Mouse (Mus musculus): ENCODE data around the gene Ccdc107. TPM values are rescaled to one million over a fixed set of nuclear protein-coding genes. Genes with fewer than 3 reads are reported as not detected.

The Ccdc107 gene
- polyA plus RNA-seq, 1 experiment from 2014 or later = 73.6 TPM

DNA sequence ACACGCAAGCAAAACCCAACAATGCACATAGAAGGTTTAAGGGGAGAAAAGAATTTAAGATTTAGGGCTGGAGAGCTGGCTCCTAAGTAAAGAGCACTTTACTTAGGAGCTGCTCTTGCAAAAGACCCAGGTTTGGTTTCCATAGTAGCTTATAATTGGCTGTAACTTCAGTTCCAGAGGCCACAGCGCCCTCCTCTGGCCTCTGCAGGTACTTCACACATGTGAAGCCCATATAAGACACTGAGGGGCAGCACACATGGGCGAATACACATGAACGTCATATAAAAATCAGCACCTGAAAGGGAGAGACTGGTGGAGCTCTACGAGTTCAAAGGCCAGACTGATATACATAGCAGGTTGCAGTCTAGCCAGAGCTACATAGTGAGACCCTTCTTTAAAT lies 35.2 kb downstream of the Ccdc107 start:
- H3K9ac ChIP-seq (ENCODE audit: low read depth, low read length) = no peak overlapping the region
- WGBS (ENCODE audit: insufficient replicate concordance) = 66% methylated on average over 5 of the region's 5 CpGs
- no peak overlapping the region for H3K4me3 ChIP-seq (ENCODE audit: low read depth, low read length)
- no peak overlapping the region for H3K27ac ChIP-seq (ENCODE audit: low read depth, low read length)
- H3K9me3 ChIP-seq (replicated peaks; ENCODE audit: control insufficient read depth, low read length) = no peaks in the 10 kb centered on the region
- ATAC-seq (replicated peaks; ENCODE audit: insufficient number of reproducible peaks, low FRiP score, low TSS enrichment) = no peak
- no peak overlapping the region for H3K4me2 ChIP-seq
- H3K36me3 ChIP-seq (ENCODE audit: control insufficient read depth, insufficient read depth, low read length) = peaks cover 16% of the 10 kb centered on the region
- peaks cover 4% of the 10 kb centered on the region for H3K27me3 ChIP-seq (ENCODE audit: control insufficient read depth, insufficient read depth, low read length)
- peaks cover 16% of the 10 kb centered on the region for H3K4me1 ChIP-seq (ENCODE audit: control insufficient read depth, insufficient read depth, low read length)

DNA sequence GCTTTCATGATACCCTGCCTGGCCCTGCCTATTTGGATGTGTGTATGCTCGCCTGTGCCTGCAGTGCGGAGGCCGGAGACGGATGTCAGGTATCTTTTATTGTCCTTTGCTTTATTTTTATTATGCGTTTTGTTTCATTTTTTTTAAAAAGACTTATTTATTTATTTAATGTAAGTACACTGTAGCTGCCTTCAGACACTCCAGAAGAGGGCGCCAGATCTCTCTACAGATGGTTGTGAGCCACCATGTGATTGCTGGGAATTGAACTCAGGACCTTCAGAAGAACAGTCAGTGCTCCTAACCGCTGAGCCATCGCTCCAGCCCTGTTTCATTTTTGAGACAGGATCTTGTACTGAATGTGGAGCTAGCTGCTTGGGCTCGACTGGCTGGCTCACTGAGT lies 35.8 kb downstream of the Ccdc107 start:
- H3K4me1 ChIP-seq (ENCODE audit: control insufficient read depth, insufficient read depth, low read length) = peaks cover 16% of the 10 kb centered on the region
- peaks cover 22% of the 10 kb centered on the region for H3K36me3 ChIP-seq (ENCODE audit: control insufficient read depth, insufficient read depth, low read length)
- no peak overlapping the region for H3K27ac ChIP-seq (ENCODE audit: low read depth, low read length)
- H3K9ac ChIP-seq (ENCODE audit: low read depth, low read length) = no peak overlapping the region
- H3K27me3 ChIP-seq (ENCODE audit: control insufficient read depth, insufficient read depth, low read length) = peaks cover 4% of the 10 kb centered on the region; the same call in 1 of the 2 replicates
- ATAC-seq (replicated peaks; ENCODE audit: insufficient number of reproducible peaks, low FRiP score, low TSS enrichment) = no peak
- no peak overlapping the region for H3K4me3 ChIP-seq (ENCODE audit: low read depth, low read length)
- WGBS (ENCODE audit: insufficient replicate concordance) = 80% methylated on average over 9 of the region's 9 CpGs
- H3K9me3 ChIP-seq (replicated peaks; ENCODE audit: control insufficient read depth, low read length) = no peaks in the 10 kb centered on the region
- H3K4me2 ChIP-seq = no peak overlapping the region

DNA sequence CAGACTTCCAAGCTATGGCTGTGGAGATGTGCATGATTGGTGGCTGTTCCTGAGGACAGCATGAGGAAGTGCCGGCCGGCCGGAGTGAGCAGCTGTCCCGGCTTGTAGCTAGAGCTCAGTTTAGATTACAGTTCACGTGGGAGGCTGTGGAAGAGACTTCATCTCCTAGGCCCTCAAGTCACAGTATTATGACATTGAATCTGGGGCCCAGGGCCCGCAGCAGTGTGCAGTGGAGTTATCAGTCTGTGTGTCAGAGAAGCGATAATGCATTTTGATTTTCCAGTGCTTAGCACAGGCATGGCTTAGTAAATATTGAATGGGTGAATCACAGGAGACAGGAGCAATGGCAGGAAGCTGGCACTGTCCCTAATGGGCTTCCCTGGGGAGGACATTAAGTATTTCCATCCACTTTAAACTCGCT lies 37.4 kb downstream of the Ccdc107 start:
- 48% methylated on average over 8 of the region's 8 CpGs for WGBS (ENCODE audit: insufficient replicate concordance)

DNA sequence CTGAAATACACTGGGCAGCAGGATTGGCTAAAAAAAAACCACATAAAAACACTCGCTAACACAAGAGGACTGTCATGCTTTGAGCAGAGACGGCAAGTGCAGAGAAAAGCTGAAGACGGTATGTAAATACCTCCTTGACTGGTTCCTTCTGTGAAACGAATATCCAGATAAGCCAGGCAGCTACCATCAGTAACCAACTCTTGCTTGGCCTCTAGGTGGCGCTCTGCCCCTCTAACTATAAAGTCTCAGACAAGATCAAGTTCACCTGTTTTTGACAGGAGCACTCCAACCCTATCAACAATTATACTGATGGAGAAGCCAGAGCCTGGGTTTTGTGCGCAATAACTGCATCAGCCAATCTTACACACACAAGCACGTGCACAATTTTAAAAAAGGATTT lies 37.9 kb downstream of the Ccdc107 start:
- Histone ChIP-seq H3K9me3 (replicated peaks; ENCODE audit: control insufficient read depth, low read length) (no peaks in the 10 kb centered on the region), H3K27ac (ENCODE audit: low read depth, low read length) (no peak overlapping the region), H3K36me3 (ENCODE audit: control insufficient read depth, insufficient read depth, low read length) (peaks cover 34% of the 10 kb centered on the region), H3K9ac (ENCODE audit: low read depth, low read length) (no peak overlapping the region), H3K4me3 (ENCODE audit: low read depth, low read length) (no peak overlapping the region), H3K27me3 (ENCODE audit: control insufficient read depth, insufficient read depth, low read length) (no peaks in the 10 kb centered on the region; the same call in 1 of the 2 replicates), H3K4me2 (no peak overlapping the region), H3K4me1 (ENCODE audit: control insufficient read depth, insufficient read depth, low read length) (peaks cover 11% of the 10 kb centered on the region)
- no peak for ATAC-seq (replicated peaks; ENCODE audit: insufficient number of reproducible peaks, low FRiP score, low TSS enrichment)
- WGBS (ENCODE audit: insufficient replicate concordance) = 18% methylated on average over 7 of the region's 7 CpGs

More for the DNA sequence above, 37.4 kb downstream of the Ccdc107 start:
- Histone ChIP-seq H3K4me2 (no peak overlapping the region), H3K27ac (ENCODE audit: low read depth, low read length) (no peak overlapping the region), H3K36me3 (ENCODE audit: control insufficient read depth, insufficient read depth, low read length) (peaks cover 29% of the 10 kb centered on the region), H3K27me3 (ENCODE audit: control insufficient read depth, insufficient read depth, low read length) (no peaks in the 10 kb centered on the region; the same call in 1 of the 2 replicates), H3K9me3 (replicated peaks; ENCODE audit: control insufficient read depth, low read length) (no peaks in the 10 kb centered on the region), H3K4me3 (ENCODE audit: low read depth, low read length) (no peak overlapping the region), H3K4me1 (ENCODE audit: control insufficient read depth, insufficient read depth, low read length) (peaks cover 11% of the 10 kb centered on the region), H3K9ac (ENCODE audit: low read depth, low read length) (no peak overlapping the region)
- ATAC-seq (replicated peaks; ENCODE audit: insufficient number of reproducible peaks, low FRiP score, low TSS enrichment) = no peak

DNA sequence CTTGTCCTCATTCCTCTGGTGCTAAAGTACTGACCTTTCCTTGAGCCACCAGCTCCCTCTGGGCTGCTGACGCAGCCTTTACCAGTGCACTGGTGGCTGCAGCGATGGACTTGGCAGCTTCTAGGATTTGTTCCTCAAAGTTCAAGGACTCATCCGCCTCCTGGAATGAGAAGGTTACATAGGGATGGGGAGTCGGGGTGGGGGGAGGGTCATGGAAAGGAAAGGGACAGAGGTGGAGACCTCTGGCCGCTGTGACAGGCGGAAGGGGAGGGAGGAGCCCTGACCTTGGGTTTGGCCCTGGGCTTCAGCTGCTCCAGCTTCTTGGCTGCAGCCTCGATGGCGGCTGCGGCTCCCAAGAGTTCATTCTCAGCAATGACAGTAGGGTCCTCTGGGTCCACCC lies 40.6 kb downstream of the Ccdc107 start:
- Histone ChIP-seq H3K27ac (ENCODE audit: low read depth, low read length) (no peak overlapping the region), H3K36me3 (ENCODE audit: control insufficient read depth, insufficient read depth, low read length) (peaks cover 59% of the 10 kb centered on the region), H3K4me3 (ENCODE audit: low read depth, low read length) (no peak overlapping the region), H3K4me2 (no peak overlapping the region), H3K27me3 (ENCODE audit: control insufficient read depth, insufficient read depth, low read length) (no peaks in the 10 kb centered on the region), H3K9ac (ENCODE audit: low read depth, low read length) (no peak overlapping the region), H3K4me1 (ENCODE audit: control insufficient read depth, insufficient read depth, low read length) (peaks cover 11% of the 10 kb centered on the region), H3K9me3 (replicated peaks; ENCODE audit: control insufficient read depth, low read length) (no peaks in the 10 kb centered on the region)
- WGBS (ENCODE audit: insufficient replicate concordance) = 79% methylated on average over 9 of the region's 9 CpGs
- ATAC-seq (replicated peaks; ENCODE audit: insufficient number of reproducible peaks, low FRiP score, low TSS enrichment) = no peak

DNA sequence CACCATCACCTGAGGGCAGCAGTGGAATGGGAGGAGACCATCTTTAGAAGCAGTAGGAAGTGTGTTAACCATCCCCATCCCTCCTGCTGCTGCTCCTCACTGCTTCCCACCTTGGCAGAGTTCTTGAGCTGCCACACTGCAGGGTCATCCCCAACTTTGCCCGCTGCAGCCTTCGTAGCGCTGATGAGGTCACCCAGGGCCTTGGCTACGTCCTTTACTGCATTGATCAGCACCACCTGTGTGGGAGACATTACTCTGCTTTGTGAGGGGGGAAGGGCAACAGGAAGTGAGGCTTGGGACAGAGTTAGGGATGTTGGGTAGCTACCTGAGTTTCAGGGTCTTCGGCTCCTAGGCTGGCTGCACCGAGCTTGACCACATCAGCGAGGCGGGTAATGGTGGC lies 42.9 kb downstream of the Ccdc107 start:
- Histone ChIP-seq H3K36me3 (ENCODE audit: control insufficient read depth, insufficient read depth, low read length) (peaks cover 80% of the 10 kb centered on the region), H3K4me1 (ENCODE audit: control insufficient read depth, insufficient read depth, low read length) (peaks cover 7% of the 10 kb centered on the region), H3K4me2 (no peak overlapping the region), H3K27me3 (ENCODE audit: control insufficient read depth, insufficient read depth, low read length) (no peaks in the 10 kb centered on the region), H3K9ac (ENCODE audit: low read depth, low read length) (no peak overlapping the region), H3K4me3 (ENCODE audit: low read depth, low read length) (no peak overlapping the region), H3K27ac (ENCODE audit: low read depth, low read length) (no peak overlapping the region), H3K9me3 (replicated peaks; ENCODE audit: control insufficient read depth, low read length) (no peaks in the 10 kb centered on the region)
- ATAC-seq (replicated peaks; ENCODE audit: insufficient number of reproducible peaks, low FRiP score, low TSS enrichment) = no peak
- 93% methylated on average over 8 of the region's 8 CpGs for WGBS (ENCODE audit: insufficient replicate concordance)

DNA sequence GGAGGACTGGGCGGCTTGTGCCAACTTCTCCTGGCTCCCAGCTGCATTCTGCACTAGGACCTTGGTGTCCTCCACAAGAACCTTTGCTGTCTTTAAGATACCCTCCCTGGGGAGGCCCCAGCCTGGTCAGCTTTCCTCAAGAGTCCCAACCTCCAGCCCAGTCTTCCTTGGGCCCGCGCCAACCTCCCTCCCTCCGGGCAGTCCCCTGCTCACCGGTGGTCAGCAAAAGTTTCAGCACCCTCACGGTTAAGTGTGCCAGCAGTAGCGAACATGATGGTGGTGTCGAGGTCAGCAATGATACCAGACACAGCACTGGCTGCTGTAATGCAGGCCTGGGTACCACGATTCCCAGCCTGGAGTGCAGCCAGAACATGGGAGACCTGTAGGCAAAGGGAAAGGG lies 43.3 kb downstream of the Ccdc107 start:
- 90% methylated on average over 9 of the region's 9 CpGs for WGBS (ENCODE audit: insufficient replicate concordance)
- no peaks in the 10 kb centered on the region for H3K27me3 ChIP-seq (ENCODE audit: control insufficient read depth, insufficient read depth, low read length)
- H3K4me3 ChIP-seq (ENCODE audit: low read depth, low read length) = no peak overlapping the region
- no peak overlapping the region for H3K4me2 ChIP-seq
- peaks cover 78% of the 10 kb centered on the region for H3K36me3 ChIP-seq (ENCODE audit: control insufficient read depth, insufficient read depth, low read length)
- H3K9me3 ChIP-seq (replicated peaks; ENCODE audit: control insufficient read depth, low read length) = no peaks in the 10 kb centered on the region
- no peak overlapping the region for H3K9ac ChIP-seq (ENCODE audit: low read depth, low read length)
- ATAC-seq (replicated peaks; ENCODE audit: insufficient number of reproducible peaks, low FRiP score, low TSS enrichment) = no peak
- H3K4me1 ChIP-seq (ENCODE audit: control insufficient read depth, insufficient read depth, low read length) = peaks cover 4% of the 10 kb centered on the region
- no peak overlapping the region for H3K27ac ChIP-seq (ENCODE audit: low read depth, low read length)

DNA sequence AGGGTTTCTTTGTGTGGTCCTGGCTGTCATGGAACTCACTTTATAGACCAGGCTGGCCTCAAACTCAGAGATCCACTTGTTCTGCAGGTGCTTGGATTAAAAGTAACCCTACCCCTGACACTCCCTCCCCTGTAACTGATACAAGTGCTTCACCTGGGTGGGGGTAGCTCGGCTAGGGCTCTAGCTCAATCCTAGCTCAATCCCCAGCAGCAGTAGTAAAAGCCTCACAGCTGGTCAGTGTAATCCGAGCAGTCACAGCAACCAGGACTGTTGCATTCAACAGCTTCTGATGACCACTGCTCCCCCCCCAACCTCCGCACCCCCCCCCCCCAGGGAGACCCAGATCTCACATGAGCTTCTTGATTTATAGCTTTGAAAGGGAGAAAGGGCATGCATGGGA lies 49.3 kb downstream of the Ccdc107 start:
- Histone ChIP-seq H3K27me3 (ENCODE audit: control insufficient read depth, insufficient read depth, low read length) (no peaks in the 10 kb centered on the region), H3K9ac (ENCODE audit: low read depth, low read length) (no peak overlapping the region), H3K9me3 (replicated peaks; ENCODE audit: control insufficient read depth, low read length) (no peaks in the 10 kb centered on the region), H3K4me3 (ENCODE audit: low read depth, low read length) (no peak overlapping the region), H3K4me1 (ENCODE audit: control insufficient read depth, insufficient read depth, low read length) (no peaks in the 10 kb centered on the region), H3K4me2 (no peak overlapping the region), H3K36me3 (ENCODE audit: control insufficient read depth, insufficient read depth, low read length) (peaks cover 86% of the 10 kb centered on the region), H3K27ac (ENCODE audit: low read depth, low read length) (no peak overlapping the region)
- no peak for ATAC-seq (replicated peaks; ENCODE audit: insufficient number of reproducible peaks, low FRiP score, low TSS enrichment)
- 76% methylated on average over 3 of the region's 3 CpGs for WGBS (ENCODE audit: insufficient replicate concordance)

Measured in heart, embryonic 11.5 days (tissue).